Mouse (Mus musculus): ENCODE data around the gene Serinc2. TPM values are rescaled to one million over a fixed set of nuclear protein-coding genes. Genes with fewer than 3 reads are reported as not detected.

The Serinc2 gene
- total and polyA plus RNA-seq, 2 experiments from 2014 or later: 11.1 to 12.6 TPM

GRCm38 (mm10) chr4:130304746-130305145 lies 25.7 kb upstream of the Serinc2 start:
- 0 out of 2 replicates have a peak, but pooled peaks cover 10% of the 10 kb centered on the region for H3K4me1 ChIP-seq (ENCODE audit: insufficient read depth, low read length)
- no peaks in the 10 kb centered on the region for H3K9me3 ChIP-seq (ENCODE audit: low read length)
- no peak overlapping the region for H3K27ac ChIP-seq (ENCODE audit: low read depth, low read length)
- ATAC-seq (ENCODE audit: low FRiP score): no peak
- H3K4me3 ChIP-seq (ENCODE audit: low read depth, low read length): no peak overlapping the region
- H3K4me2 ChIP-seq (ENCODE audit: low read depth, low read length, poor library complexity, severe bottlenecking): no peak overlapping the region
- 0 out of 2 replicates have a peak, but pooled peaks cover 3% of the 10 kb centered on the region for H3K27me3 ChIP-seq (ENCODE audit: insufficient read depth, low read length)
- H3K36me3 ChIP-seq (ENCODE audit: insufficient read depth, low read length): no peaks in the 10 kb centered on the region
- WGBS: 24% methylated on average over 3 of the region's 3 CpGs
- H3K9ac ChIP-seq (replicated peaks; ENCODE audit: low read length, poor library complexity, severe bottlenecking): 0 out of 2 replicates have a peak overlapping the region, but pooled peaks have one; percentile 3
- DNase-seq (ENCODE audit: low spot score): no peak
- no peak for TF ChIP-seq CTCF (IDR thresholded peaks at IDR 0.05)

GRCm38 (mm10) chr4:130302285-130302870 lies 23.4 kb upstream of the Serinc2 start:
- H3K27me3 ChIP-seq (ENCODE audit: insufficient read depth, low read length): 0 out of 2 replicates have a peak, but pooled peaks cover 3% of the 10 kb centered on the region
- no peak overlapping the region for H3K27ac ChIP-seq (ENCODE audit: low read depth, low read length)
- 0 out of 2 replicates have a peak, but pooled peaks cover 10% of the 10 kb centered on the region for H3K4me1 ChIP-seq (ENCODE audit: insufficient read depth, low read length)
- WGBS: 57% methylated on average over 12 of the region's 12 CpGs
- no peak for TF ChIP-seq CTCF (IDR thresholded peaks at IDR 0.05)
- no peak overlapping the region for H3K4me2 ChIP-seq (ENCODE audit: low read depth, low read length, poor library complexity, severe bottlenecking)
- no peaks in the 10 kb centered on the region for H3K36me3 ChIP-seq (ENCODE audit: insufficient read depth, low read length)
- ATAC-seq (ENCODE audit: low FRiP score): no peak
- DNase-seq (ENCODE audit: low spot score): no peak
- no peaks in the 10 kb centered on the region for H3K9me3 ChIP-seq (ENCODE audit: low read length)
- H3K4me3 ChIP-seq (ENCODE audit: low read depth, low read length): no peak overlapping the region
- H3K9ac ChIP-seq (replicated peaks; ENCODE audit: low read length, poor library complexity, severe bottlenecking): no peak overlapping the region

- no peak for ATAC-seq (ENCODE audit: low FRiP score)
- Histone ChIP-seq H3K27me3 (ENCODE audit: insufficient read depth, low read length) (no peaks in the 10 kb centered on the region), H3K9ac (replicated peaks; ENCODE audit: low read length, poor library complexity, severe bottlenecking) (no peak overlapping the region), H3K4me1 (ENCODE audit: insufficient read depth, low read length) (0 out of 2 replicates have a peak, but pooled peaks cover 2% of the 10 kb centered on the region), H3K4me3 (ENCODE audit: low read depth, low read length) (no peak overlapping the region), H3K36me3 (ENCODE audit: insufficient read depth, low read length) (no peaks in the 10 kb centered on the region), H3K4me2 (ENCODE audit: low read depth, low read length, poor library complexity, severe bottlenecking) (no peak overlapping the region), H3K27ac (ENCODE audit: low read depth, low read length) (no peak overlapping the region), H3K9me3 (ENCODE audit: low read length) (no peaks in the 10 kb centered on the region)
- no peak for TF ChIP-seq CTCF (IDR thresholded peaks at IDR 0.05)
- 64% methylated on average over 8 of the region's 8 CpGs for WGBS
- no peak for DNase-seq (ENCODE audit: low spot score)
Measured at GRCm38 (mm10) chr4:130299629-130300018, 20.6 kb upstream of the Serinc2 start.

GRCm38 (mm10) chr4:130298877-130299628 lies 20.0 kb upstream of the Serinc2 start:
- Histone ChIP-seq H3K27ac (ENCODE audit: low read depth, low read length) (no peak overlapping the region), H3K4me1 (ENCODE audit: insufficient read depth, low read length) (no peaks in the 10 kb centered on the region), H3K27me3 (ENCODE audit: insufficient read depth, low read length) (no peaks in the 10 kb centered on the region), H3K9me3 (ENCODE audit: low read length) (no peaks in the 10 kb centered on the region), H3K4me2 (ENCODE audit: low read depth, low read length, poor library complexity, severe bottlenecking) (no peak overlapping the region), H3K4me3 (ENCODE audit: low read depth, low read length) (no peak overlapping the region), H3K9ac (replicated peaks; ENCODE audit: low read length, poor library complexity, severe bottlenecking) (no peak overlapping the region), H3K36me3 (ENCODE audit: insufficient read depth, low read length) (no peaks in the 10 kb centered on the region)
- 80% methylated on average over 11 of the region's 11 CpGs for WGBS
- no peak for ATAC-seq (ENCODE audit: low FRiP score)
- TF ChIP-seq CTCF (IDR thresholded peaks at IDR 0.05): no peak
- no peak for DNase-seq (ENCODE audit: low spot score)

GRCm38 (mm10) chr4:130297123-130297529 lies 18.1 kb upstream of the Serinc2 start:
- no peaks in the 10 kb centered on the region for H3K4me1 ChIP-seq (ENCODE audit: insufficient read depth, low read length)
- WGBS: 20% methylated on average over 13 of the region's 13 CpGs
- no peak overlapping the region for H3K4me2 ChIP-seq (ENCODE audit: low read depth, low read length, poor library complexity, severe bottlenecking)
- H3K9ac ChIP-seq (replicated peaks; ENCODE audit: low read length, poor library complexity, severe bottlenecking): no peak overlapping the region
- no peaks in the 10 kb centered on the region for H3K9me3 ChIP-seq (ENCODE audit: low read length)
- TF ChIP-seq CTCF (IDR thresholded peaks at IDR 0.05): peak; percentile 75
- H3K36me3 ChIP-seq (ENCODE audit: insufficient read depth, low read length): no peaks in the 10 kb centered on the region
- H3K27me3 ChIP-seq (ENCODE audit: insufficient read depth, low read length): no peaks in the 10 kb centered on the region
- no peak overlapping the region for H3K27ac ChIP-seq (ENCODE audit: low read depth, low read length)
- DNase-seq (ENCODE audit: low spot score): peak; percentile 60
- H3K4me3 ChIP-seq (ENCODE audit: low read depth, low read length): no peak overlapping the region
- ATAC-seq (ENCODE audit: low FRiP score): no peak

Data from midbrain, postnatal 0 days (tissue).